Mouse (Mus musculus) liver, embryonic 18 days (tissue): ENCODE data around the gene Gm6268. TPM values are rescaled to one million over a fixed set of nuclear protein-coding genes. Genes with fewer than 3 reads are reported as not detected.

ENCODE experiments used
- polyA plus RNA-seq: library from polyadenylated mRNA; depleted of rRNA; stranded (reverse); fragments of >200 nt; gene quantifications from 2 replicates; pipeline ENCODE4 v1.2.3, GENCODE M21; 2012; rRNA removed

The Gm6268 gene
- not detected in 2 replicates for polyA plus RNA-seq

GRCm38 (mm10) chrX:36400980-36401379, at the start of gene Gm6268:
Gm6268 (plus strand) TSS chrX:36401280.

Other genes starting within 250 kb of the Gm6268 start
- 0.05 TPM in 1 of 2 replicates, not detected in the other for gene Zcchc12, start 205.4 kb upstream of the Gm6268 start, polyA plus RNA-seq
- 0.59 and 0.66 TPM in 2 replicates for gene Lonrf3, start 72.9 kb upstream of the Gm6268 start, polyA plus RNA-seq
- not detected in 2 replicates for gene Gm14569, start 90.5 kb downstream of the Gm6268 start, polyA plus RNA-seq
- gene Pgrmc1, start 196.9 kb downstream of the Gm6268 start, polyA plus RNA-seq: 119 and 131 TPM in 2 replicates
- 0.65 and 0.85 TPM in 2 replicates for gene Akap17b, start 244.1 kb downstream of the Gm6268 start, polyA plus RNA-seq